Mouse (Mus musculus) limb, embryonic 13.5 days (tissue): ENCODE results near the gene Hexb. TPM values are rescaled to one million over a fixed set of nuclear protein-coding genes. Genes with fewer than 3 reads are reported as not detected.

ENCODE experiments used
- ATAC-seq: fragments of 200-750 bp; cut with Nextera tagmentation; 2 replicates; pipeline ENCODE4 v1.8.0; 2017; ENCODE audit warnings: low read depth, moderate number of reproducible peaks, moderate TSS enrichment; ENCODE audit not compliant: low FRiP score
- H3K27ac ChIP-seq: fragments of 300-500 bp; sonication (generic); 2 replicates; pipeline ENCODE4 v1.5.1; 2015; ENCODE audit warnings: inconsistent platforms, mild to moderate bottlenecking, moderate library complexity
- H3K27me3 ChIP-seq: fragments of 300-500 bp; sonication (generic); 2 replicates; pipeline ENCODE4 v1.6.1; 2015; ENCODE audit warnings: mild to moderate bottlenecking, inconsistent platforms
- H3K36me3 ChIP-seq: fragments of 300-500 bp; sonication (generic); 2 replicates; pipeline ENCODE4 v1.6.1; 2015; ENCODE audit warnings: inconsistent platforms, mild to moderate bottlenecking, moderate library complexity
- H3K4me1 ChIP-seq: fragments of 300-500 bp; sonication (generic); 2 replicates; pipeline ENCODE4 v1.6.1; 2015; ENCODE audit warnings: inconsistent platforms
- H3K4me2 ChIP-seq: fragments of 300-500 bp; sonication (generic); replicated peaks from 2 replicates; pipeline ENCODE4 v1.6.1; 2015; ENCODE audit warnings: inconsistent platforms, mild to moderate bottlenecking, moderate library complexity
- H3K4me3 ChIP-seq: fragments of 300-500 bp; sonication (generic); 2 replicates; pipeline ENCODE4 v1.5.1; 2015; ENCODE audit warnings: moderate library complexity, mild to moderate bottlenecking, inconsistent platforms
- H3K9ac ChIP-seq: fragments of 300-500 bp; sonication (generic); 2 replicates; pipeline ENCODE4 v1.6.1; 2015; ENCODE audit warnings: mild to moderate bottlenecking, inconsistent platforms
- H3K9me3 ChIP-seq: fragments of 300-500 bp; sonication (generic); 2 replicates; pipeline ENCODE4 v1.6.1; 2016; ENCODE audit warnings: inconsistent platforms
- WGBS: fragments of 180-500 bp; shearing (Covaris S2); methylation state at CpG from one replicate; pipeline ENCODE4 v1.1.7; 2015; 5-methylcytosine and 5-hydroxymethylcytosine counted together
- polyA plus RNA-seq: library from polyadenylated mRNA; unstranded; fragments of >200 nt; fragmentation: Nextera tagmentation; extraction: Ambion mirVana; gene quantifications from 2 replicates; pipeline ENCODE4 v1.2.1, GENCODE M21; 2015

Hexb gene
- polyA plus RNA-seq, result 38.3 and 40.3 TPM in 2 replicates

GRCm38 (mm10) chr13:97197932-97198562, at the start of gene Hexb:
TSS of gene Hexb (minus strand) at chr13:97198357.
- Histone ChIP-seq H3K36me3 (no peaks in the 10 kb centered on the region), H3K27ac (no peak within 1 kb of the TSS; the same call in 1 of the 2 replicates), H3K4me3 (peak within 1 kb of the TSS; percentile 75), H3K9ac (peak within 1 kb of the TSS; percentile 80), H3K9me3 (no peaks in the 10 kb centered on the region), H3K4me1 (peaks cover 16% of the 10 kb centered on the region; the same call in 1 of the 2 replicates), H3K4me2 (peak within 1 kb of the TSS; percentile 84), H3K27me3 (no peaks in the 10 kb centered on the region)
- peak; percentile 93 for ATAC-seq
- WGBS, result under 1% methylated on average over 44 of the region's 45 CpGs

GRCm38 (mm10) chr13:97247754-97248153, 49.6 kb upstream of the Hexb start:
- 81% methylated on average over 4 of the region's 4 CpGs for WGBS
- Histone ChIP-seq H3K27me3 (0 out of 2 replicates have a peak, but pooled peaks cover 3% of the 10 kb centered on the region), H3K36me3 (peaks cover 79% of the 10 kb centered on the region), H3K27ac (no peak overlapping the region), H3K4me3 (no peak overlapping the region), H3K4me1 (peaks cover 86% of the 10 kb centered on the region), H3K4me2 (no peak overlapping the region), H3K9ac (no peak overlapping the region), H3K9me3 (no peaks in the 10 kb centered on the region)
- ATAC-seq, result no peak; the same call in 1 of the 2 replicates

GRCm38 (mm10) chr13:97246217-97246616, 48.1 kb upstream of the Hexb start:
- no peak overlapping the region for H3K27ac ChIP-seq
- H3K4me1 ChIP-seq, result peaks cover 88% of the 10 kb centered on the region
- H3K27me3 ChIP-seq, result 0 out of 2 replicates have a peak, but pooled peaks cover 3% of the 10 kb centered on the region
- H3K4me2 ChIP-seq, result no peak overlapping the region
- H3K36me3 ChIP-seq, result peaks cover 64% of the 10 kb centered on the region
- H3K9ac ChIP-seq, result no peak overlapping the region
- no peaks in the 10 kb centered on the region for H3K9me3 ChIP-seq
- no peak overlapping the region for H3K4me3 ChIP-seq
- WGBS, result 89% methylated on average over 16 of the region's 16 CpGs
- no peak for ATAC-seq

GRCm38 (mm10) chr13:97245157-97245556, 47.0 kb upstream of the Hexb start:
- ATAC-seq, result no peak
- H3K4me1 ChIP-seq, result peaks cover 81% of the 10 kb centered on the region
- H3K9ac ChIP-seq, result no peak overlapping the region
- H3K27ac ChIP-seq, result no peak overlapping the region
- no peaks in the 10 kb centered on the region for H3K9me3 ChIP-seq
- peaks cover 54% of the 10 kb centered on the region for H3K36me3 ChIP-seq
- peak overlapping the region; percentile 93 for H3K4me2 ChIP-seq
- 0 out of 2 replicates have a peak, but pooled peaks cover 3% of the 10 kb centered on the region for H3K27me3 ChIP-seq
- no peak overlapping the region for H3K4me3 ChIP-seq
- WGBS, result 93% methylated on average over 12 of the region's 12 CpGs

- ATAC-seq, result no peak
- H3K9ac ChIP-seq, result no peak overlapping the region
- peak overlapping the region; percentile 93 for H3K4me2 ChIP-seq
- 0 out of 2 replicates have a peak, but pooled peaks cover 3% of the 10 kb centered on the region for H3K27me3 ChIP-seq
- no peaks in the 10 kb centered on the region for H3K9me3 ChIP-seq
- H3K4me3 ChIP-seq, result peak overlapping the region; percentile 93
- H3K27ac ChIP-seq, result no peak overlapping the region
- peaks cover 81% of the 10 kb centered on the region for H3K4me1 ChIP-seq
- H3K36me3 ChIP-seq, result peaks cover 49% of the 10 kb centered on the region
- WGBS, result 86% methylated on average over 11 of the region's 11 CpGs
These were observed 46.6 kb upstream of the Hexb start for GRCm38 (mm10) chr13:97244712-97245105.

GRCm38 (mm10) chr13:97243962-97244711, 46.0 kb upstream of the Hexb start:
- H3K4me1 ChIP-seq, result peaks cover 81% of the 10 kb centered on the region
- H3K4me3 ChIP-seq, result peak overlapping the region; percentile 93
- 32% methylated on average over 15 of the region's 15 CpGs for WGBS

GRCm38 (mm10) chr13:97242716-97243115, 44.6 kb upstream of the Hexb start:
- no peak for ATAC-seq

More at GRCm38 (mm10) chr13:97243962-97244711, 46.0 kb upstream of the Hexb start:
- H3K9me3 ChIP-seq, result no peaks in the 10 kb centered on the region
- H3K27me3 ChIP-seq, result 0 out of 2 replicates have a peak, but pooled peaks cover 3% of the 10 kb centered on the region
- no peak for ATAC-seq
- no peak overlapping the region for H3K27ac ChIP-seq
- H3K4me2 ChIP-seq, result peak overlapping the region; percentile 93
- H3K36me3 ChIP-seq, result peaks cover 44% of the 10 kb centered on the region
- H3K9ac ChIP-seq, result peak overlapping the region; percentile 94; the same call in 1 of the 2 replicates

GRCm38 (mm10) chr13:97241787-97242280, 43.7 kb upstream of the Hexb start:
- under 1% methylated on average over 20 of the region's 20 CpGs for WGBS

More at GRCm38 (mm10) chr13:97242716-97243115, 44.6 kb upstream of the Hexb start:
- 9% methylated on average over 6 of the region's 6 CpGs for WGBS
- Histone ChIP-seq H3K27ac (no peak overlapping the region), H3K4me1 (peaks cover 81% of the 10 kb centered on the region), H3K4me3 (peak overlapping the region; percentile 93), H3K9ac (peak overlapping the region; percentile 94), H3K27me3 (0 out of 2 replicates have a peak, but pooled peaks cover 3% of the 10 kb centered on the region), H3K36me3 (peaks cover 30% of the 10 kb centered on the region), H3K9me3 (no peaks in the 10 kb centered on the region), H3K4me2 (peak overlapping the region; percentile 93)

GRCm38 (mm10) chr13:97240965-97241786, 43.0 kb upstream of the Hexb start, which contains the start of gene Enc1:
TSS of gene Enc1 (plus strand) at chr13:97241105.
- H3K9ac ChIP-seq, result peak within 1 kb of the TSS; percentile 94
- peak within 1 kb of the TSS; percentile 93 for H3K4me3 ChIP-seq
- peak; percentile 90 for ATAC-seq
- peak within 1 kb of the TSS; percentile 97 for H3K27ac ChIP-seq
- peaks cover 15% of the 10 kb centered on the region for H3K36me3 ChIP-seq
- WGBS, result under 1% methylated on average over 72 of the region's 89 CpGs
- H3K9me3 ChIP-seq, result no peaks in the 10 kb centered on the region
- 0 out of 2 replicates have a peak, but pooled peaks cover 3% of the 10 kb centered on the region for H3K27me3 ChIP-seq
- H3K4me2 ChIP-seq, result peak within 1 kb of the TSS; percentile 93
- peaks cover 71% of the 10 kb centered on the region for H3K4me1 ChIP-seq

More at GRCm38 (mm10) chr13:97241787-97242280, 43.7 kb upstream of the Hexb start:
- H3K4me2 ChIP-seq, result peak overlapping the region; percentile 93
- peak overlapping the region; percentile 93 for H3K4me3 ChIP-seq
- H3K27me3 ChIP-seq, result 0 out of 2 replicates have a peak, but pooled peaks cover 3% of the 10 kb centered on the region
- ATAC-seq, result no peak
- H3K27ac ChIP-seq, result peak overlapping the region; percentile 91
- H3K9me3 ChIP-seq, result no peaks in the 10 kb centered on the region
- peaks cover 21% of the 10 kb centered on the region for H3K36me3 ChIP-seq
- H3K4me1 ChIP-seq, result peaks cover 76% of the 10 kb centered on the region
- H3K9ac ChIP-seq, result peak overlapping the region; percentile 94

GRCm38 (mm10) chr13:97240279-97240964, 42.3 kb upstream of the Hexb start:
- peaks cover 71% of the 10 kb centered on the region for H3K4me1 ChIP-seq
- H3K27ac ChIP-seq, result peak overlapping the region; percentile 97
- peaks cover 7% of the 10 kb centered on the region for H3K36me3 ChIP-seq
- WGBS, result under 1% methylated on average over 36 of the region's 36 CpGs
- H3K9ac ChIP-seq, result peak overlapping the region; percentile 86
- H3K27me3 ChIP-seq, result 0 out of 2 replicates have a peak, but pooled peaks cover 3% of the 10 kb centered on the region
- H3K4me3 ChIP-seq, result peak overlapping the region; percentile 93
- no peaks in the 10 kb centered on the region for H3K9me3 ChIP-seq
- peak; percentile 55 for ATAC-seq
- H3K4me2 ChIP-seq, result peak overlapping the region; percentile 93
